Mouse (Mus musculus) layer of hippocampus, adult 9-10 months (tissue): ENCODE measurements around the gene Mafg.

Experiments
- DNase-seq: peaks from one replicate; pipeline ENCODE4 v3.0.0; 2022; ENCODE audit warnings: low spot score

Gene Mafg

DNA sequence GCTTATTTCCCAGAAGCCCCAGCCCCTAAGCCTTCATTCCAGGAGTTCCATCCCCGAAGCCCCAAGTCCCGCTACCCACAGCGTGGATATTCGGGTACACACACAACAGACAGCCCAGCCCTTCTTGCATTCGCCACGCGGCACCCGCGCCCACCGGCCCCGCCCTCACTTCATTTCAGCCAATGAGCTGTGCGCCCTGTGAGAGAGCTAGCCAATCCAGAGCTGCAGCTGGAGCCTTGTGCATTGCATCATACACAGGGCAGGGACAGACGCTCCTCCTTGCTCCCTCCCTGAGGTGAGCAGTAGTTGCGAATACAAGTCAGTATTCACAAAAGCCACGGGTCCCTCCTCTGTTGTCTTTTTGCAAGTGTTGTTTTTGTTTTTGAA is 10.2 kb upstream of the Mafg start, which contains the start of gene Pycr1:
Gene Pycr1 (minus strand): TSS at position 169 of the 387 bp plus-strand sequence.
- DNase-seq, result peak; percentile 85

GRCm38 (mm10) chr11:120642939-120643600 is 9.7 kb upstream of the Mafg start:
- no peak for DNase-seq

- no peak for DNase-seq
Observed at GRCm38 (mm10) chr11:120641869-120642268, 8.5 kb upstream of the Mafg start.

- DNase-seq, result no peak
Observed at GRCm38 (mm10) chr11:120641255-120641654, 7.9 kb upstream of the Mafg start.

- DNase-seq, result no peak
Observed at GRCm38 (mm10) chr11:120634810-120635209, 1.4 kb upstream of the Mafg start.

DNA sequence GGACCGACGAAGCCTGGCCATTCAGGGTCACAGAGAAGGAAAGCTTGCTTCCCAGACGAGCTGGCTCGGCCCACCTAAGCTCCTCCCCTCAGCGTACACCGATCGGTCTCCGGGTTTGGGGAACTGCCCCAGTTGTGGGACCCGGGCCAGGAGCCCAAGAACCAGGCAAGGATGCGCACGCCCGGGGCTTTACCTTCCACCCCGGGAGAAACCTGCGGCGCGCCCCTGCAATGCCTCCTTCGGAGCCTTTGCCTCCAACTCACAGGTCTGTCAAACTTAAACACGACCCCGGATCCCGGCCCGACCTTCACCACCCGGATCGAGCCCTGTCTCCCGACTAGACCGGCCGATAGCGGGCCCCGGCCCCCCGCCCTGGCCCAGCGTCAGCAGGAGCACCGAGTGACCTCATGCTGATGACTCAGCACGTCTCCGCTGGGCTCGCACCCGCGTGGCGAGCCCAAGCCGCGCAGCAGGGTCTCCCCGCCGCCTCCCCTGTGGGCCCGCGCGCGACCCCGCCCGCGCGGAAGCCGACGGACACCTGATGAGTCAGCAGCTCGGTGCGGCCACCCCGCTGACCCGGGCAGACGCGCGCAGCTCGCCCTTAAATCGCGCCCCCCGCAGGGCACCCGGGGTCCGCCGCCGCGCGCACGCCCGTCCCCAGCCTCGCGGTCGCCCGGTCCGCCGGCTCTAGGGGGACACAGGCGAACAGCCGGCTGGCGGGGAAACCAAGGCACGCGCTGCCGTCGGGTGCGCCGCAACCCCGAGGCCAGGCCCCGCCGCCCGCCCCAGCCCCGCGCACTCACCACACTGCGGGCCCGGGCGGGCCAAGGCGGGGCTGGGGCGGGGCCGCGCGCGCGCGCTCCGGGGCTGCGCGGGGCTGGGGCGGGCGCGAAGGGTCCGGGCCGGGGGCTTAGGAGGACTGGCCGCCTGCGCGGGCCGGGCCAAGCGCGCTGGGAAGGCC is 561 bp downstream of the Mafg start:
- no peak for DNase-seq

DNA sequence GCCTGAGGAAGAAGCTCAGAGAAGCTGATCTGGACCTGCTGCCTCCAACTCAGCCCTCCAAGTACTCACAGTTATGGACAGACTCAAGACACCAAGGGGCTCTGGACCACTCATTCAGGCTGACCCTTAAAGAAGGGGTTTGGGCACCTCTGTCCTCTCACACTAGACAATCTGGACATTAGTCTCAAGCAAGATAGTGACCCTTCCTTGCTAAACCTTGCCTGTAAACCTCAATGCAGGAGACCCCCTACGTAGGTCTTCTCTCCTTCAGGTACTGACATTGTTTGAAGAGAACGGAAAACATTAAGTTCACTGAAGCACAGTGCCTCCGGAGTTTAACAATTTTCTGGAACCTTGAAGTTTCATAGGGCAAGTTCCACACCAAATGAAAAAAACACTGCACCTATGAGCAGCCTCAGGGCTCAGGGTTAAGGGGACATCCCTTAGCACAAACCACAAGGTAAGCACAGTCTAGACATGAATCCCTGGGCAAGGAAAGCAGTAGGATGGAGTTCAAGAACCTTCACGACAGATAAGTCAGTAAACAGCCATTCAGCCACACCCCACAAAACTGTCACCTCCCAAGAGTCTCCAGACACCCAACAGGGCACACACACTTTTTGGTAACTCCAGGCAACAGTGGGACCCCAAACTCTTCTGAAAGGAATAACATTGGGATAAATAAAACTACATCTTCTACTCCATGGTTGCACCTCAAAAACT is 1.5 kb downstream of the Mafg start:
- no peak for DNase-seq

GRCm38 (mm10) chr11:120630881-120631725 is 2.3 kb downstream of the Mafg start:
- no peak for DNase-seq

DNA sequence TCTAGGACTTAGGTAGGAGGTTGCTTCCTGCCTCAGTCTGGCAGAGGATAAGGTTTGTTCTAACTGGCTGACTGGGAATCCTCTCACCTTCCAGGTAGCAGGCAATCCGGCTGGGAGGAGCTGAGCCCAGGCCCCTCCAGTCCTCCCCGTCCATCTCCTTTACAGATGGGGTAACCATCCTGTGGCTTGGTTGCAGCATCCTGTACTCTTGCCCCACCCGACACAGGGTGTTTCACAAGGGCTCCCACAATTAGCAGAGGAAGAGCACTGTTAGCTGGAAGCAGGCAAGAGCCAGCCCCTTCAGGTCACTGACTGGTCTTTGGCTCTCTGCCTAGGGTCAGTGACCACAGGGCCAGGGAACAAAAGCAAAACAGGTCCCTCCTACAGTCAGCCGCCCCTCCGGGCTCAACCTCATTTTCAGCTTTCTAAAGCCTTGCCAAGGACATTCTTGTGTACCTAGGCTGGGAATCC is 3.0 kb downstream of the Mafg start:
- DNase-seq, result no peak

DNA sequence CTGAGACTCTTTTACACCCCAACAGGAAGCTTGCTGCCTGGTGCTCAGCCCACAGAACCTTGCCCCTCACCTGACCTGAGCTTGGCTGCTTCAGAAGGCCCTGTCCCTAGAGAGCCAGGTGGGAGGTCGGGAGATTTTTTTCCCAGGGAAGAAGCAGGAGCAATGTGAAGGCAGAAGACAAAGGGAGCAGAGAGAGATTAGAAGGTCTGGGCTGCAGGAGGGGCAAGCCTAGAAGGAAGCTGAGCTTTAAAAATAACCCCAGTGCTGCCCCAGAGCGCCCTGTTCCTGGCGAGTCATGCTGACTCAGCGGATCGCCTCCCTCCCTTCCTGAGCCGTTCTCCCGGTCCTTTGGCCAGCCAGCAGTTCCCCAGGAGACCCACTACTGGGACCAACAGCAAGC is 3.5 kb downstream of the Mafg start:
- no peak for DNase-seq

DNA sequence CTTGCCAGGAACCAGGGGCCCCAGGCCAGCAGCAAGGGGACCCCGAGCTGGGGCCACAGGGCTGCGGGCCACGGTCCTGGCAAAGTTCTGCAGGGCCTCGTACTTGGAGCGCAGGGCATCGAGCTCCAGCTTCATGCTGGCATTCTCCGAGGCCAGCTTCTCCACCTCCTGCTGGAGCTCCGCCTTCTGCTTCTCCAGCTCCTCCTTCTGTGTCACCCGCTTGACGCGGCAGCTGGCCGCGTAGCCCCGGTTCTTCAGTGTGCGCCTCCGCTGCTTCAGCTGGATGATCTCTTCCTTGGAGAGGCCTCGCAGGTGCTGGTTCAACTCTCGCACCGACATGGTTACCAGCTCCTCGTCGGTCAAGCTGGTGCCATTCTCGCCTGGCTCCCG is 4.1 kb downstream of the Mafg start:
- DNase-seq, result no peak

GRCm38 (mm10) chr11:120628601-120629340 is 4.6 kb downstream of the Mafg start:
- DNase-seq, result no peak

GRCm38 (mm10) chr11:120627468-120628300 is 5.7 kb downstream of the Mafg start:
- no peak for DNase-seq

- DNase-seq, result no peak
Observed at GRCm38 (mm10) chr11:120626785-120627467, 6.5 kb downstream of the Mafg start.

DNA sequence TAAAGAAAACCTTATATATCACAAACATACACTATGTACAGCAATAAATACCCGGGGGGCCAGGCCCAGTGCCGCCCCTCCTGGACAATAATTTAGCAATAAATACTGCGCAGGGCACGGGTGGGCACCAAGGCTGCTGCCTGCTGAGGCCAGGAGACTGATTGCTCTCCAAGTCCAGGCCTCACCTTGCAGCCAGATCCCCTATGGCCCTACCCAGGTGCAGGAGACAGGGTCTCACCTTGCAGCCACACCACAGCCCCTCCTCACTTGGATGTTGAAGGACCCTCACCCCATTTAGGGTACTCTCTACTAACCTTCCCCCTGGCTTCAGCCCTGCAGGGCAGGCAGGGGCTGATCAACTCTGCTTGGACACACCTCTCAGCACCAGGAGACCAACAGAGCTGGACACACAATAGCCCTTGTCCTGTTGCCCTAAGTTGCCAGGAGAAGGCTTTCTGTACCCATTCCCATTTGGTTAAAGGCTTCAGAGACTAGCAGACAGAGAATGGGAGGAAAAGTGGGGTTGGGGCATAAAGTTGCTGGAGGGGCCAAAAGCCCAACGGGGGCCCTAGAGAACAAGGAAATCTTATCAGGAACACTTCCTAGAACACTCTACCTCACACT is 8.1 kb downstream of the Mafg start, which contains the start of gene Sirt7:
Gene Sirt7 (minus strand): TSS at position 89 of the 624 bp plus-strand sequence.
- DNase-seq, result no peak

DNA sequence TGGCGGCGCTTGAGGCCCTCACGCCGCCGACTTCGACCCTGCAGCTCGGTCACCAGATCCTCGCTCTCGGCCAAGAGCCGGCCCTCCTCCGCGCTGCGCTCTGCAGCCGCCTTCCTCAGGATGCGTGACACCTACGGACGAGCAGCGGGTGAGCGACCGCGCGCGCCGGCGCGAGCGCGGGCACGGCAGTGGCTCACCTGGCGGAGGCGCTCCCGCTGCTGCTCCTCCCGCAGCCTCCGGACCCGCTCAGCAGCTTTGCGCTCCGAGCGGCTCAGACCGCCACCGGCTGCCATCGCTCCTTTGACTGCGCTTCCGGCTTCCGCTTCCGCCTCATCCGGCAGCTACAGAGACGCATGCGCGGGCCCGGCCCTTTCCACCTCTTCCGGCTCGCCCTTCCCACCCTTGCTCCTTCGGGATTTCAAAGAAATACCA is 8.7 kb downstream of the Mafg start:
- DNase-seq, result peak; percentile 58

- DNase-seq, result no peak
Observed at GRCm38 (mm10) chr11:120623961-120624679, 9.3 kb downstream of the Mafg start.

- DNase-seq, result no peak
Observed at GRCm38 (mm10) chr11:120622805-120623204, 10.6 kb downstream of the Mafg start.
